Mouse (Mus musculus) cerebellum, postnatal 25 days (tissue): ENCODE results near the gene Gle1.

Experiments
- DNase-seq, 2 experiments: peaks; one replicate each; pipeline ENCODE4 v3.0.0; 2021; ENCODE audit warnings: mixed read lengths in 2 of 2

Gene Gle1

DNA sequence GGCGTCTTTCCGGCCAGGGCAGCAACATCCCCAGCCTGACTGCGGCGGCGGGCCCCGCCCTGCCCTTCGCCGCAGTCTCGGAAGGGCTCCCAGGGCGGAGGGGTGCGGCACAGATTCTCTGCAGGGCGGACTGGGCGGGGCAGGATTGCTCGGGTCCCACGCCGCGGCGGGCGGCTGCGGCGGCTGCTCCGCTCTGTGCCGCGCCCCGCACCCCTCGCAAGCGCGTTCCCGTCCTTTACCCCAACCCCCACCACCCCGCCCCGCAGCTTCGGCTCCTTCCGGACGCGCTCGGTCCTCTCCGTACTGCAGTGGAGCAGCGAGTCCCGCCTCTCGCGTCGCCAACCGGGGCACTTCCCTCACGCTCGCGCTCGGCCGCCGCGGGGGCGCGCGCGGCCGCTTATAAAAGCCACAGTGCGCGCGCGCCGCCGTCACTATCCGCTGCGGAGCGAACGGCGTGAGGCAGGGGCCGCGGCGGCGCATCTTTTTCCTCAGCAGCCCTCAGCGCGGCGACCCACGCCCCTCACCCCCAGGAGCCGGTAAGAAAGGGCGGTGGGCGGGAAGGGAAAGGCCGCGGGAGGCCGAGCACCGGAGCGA is 30.1 kb downstream of the Gle1 start, which contains the start of gene Sptan1:
TSS of gene Sptan1 (plus strand) at position 311 of the 594 bp plus-strand sequence.
- DNase-seq: peak; percentile 99 to 100

DNA sequence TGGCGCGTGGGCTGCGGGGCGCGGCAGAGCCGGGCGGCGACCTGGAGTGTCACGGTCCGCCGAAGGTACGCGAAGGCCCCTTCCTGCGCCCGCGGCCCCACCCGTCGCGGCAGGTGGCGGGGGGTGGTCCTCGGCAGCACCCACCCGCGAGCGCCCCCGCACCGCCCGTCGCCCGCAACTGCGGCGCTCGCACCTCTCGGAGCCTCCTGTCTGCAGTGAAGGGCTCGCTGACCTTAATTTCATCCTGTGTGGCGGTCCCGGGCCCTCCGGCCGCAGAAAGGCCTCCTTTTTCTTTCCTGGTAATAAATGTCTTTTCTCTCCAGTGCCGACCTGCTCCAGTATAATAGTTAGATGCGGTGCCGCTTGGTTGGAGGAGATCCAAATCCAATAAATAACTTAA is 30.7 kb downstream of the Gle1 start:
- peak in 1 of 2 experiments; percentile 76 for DNase-seq

DNA sequence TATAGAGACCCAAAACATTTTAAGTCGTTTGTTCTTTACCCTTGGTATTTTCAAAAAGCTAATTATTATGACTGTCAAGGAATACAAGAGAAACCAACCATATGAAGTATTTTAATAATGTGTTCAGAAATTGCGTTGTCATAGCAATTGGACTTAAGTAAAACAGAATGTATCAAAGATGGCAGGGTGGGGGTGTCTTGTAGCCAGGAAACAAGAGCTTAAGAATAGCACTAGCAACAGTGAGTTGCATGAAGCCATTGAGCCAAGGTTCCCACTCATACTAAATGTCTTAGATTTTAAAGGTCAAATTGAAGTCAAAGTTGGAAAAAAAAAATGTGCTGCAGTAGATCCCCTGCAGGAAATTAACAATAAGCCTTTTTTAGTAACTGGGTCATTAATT is 31.6 kb downstream of the Gle1 start:
- DNase-seq: no peak

DNA sequence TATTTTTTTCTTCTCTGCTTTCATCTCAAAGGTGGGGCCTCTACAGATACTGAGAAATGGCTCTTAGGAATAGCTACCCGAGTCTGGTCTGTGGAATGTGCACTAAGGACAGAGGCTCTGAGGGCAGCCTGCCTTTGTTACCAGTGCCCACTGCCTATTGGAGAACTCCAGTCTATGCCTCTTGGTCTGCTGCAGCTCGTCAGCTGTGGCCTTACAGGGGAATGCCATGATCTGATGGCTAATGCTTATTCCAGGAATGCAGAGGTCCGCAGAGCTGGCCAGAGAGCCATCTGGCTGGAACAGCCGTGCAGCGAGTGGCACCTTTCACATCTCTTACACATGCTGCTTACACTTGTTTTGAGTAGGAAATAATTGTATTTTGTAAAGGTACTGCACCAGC is 32.5 kb downstream of the Gle1 start:
- peak in 1 of 2 experiments; percentile 35 for DNase-seq

DNA sequence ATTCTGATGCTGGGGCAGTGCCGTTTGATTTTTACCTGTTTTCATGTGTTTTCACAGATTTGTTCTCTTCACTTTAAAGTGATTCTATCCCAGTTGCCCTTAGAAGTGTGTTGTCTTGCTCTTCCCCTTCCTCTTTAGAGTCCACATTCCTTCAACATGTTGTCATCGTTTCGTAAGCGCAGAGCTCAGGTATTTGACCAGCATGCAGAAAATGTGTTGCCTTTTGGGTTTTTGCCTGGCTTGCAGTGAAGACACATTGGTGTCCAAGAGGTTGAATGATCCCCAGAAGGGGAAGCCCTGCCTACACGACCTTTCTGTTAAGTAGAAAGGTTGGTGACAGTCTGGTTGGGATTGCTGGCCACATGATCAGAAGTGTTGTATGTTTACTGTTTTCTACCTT is 33.4 kb downstream of the Gle1 start:
- no peak for DNase-seq

DNA sequence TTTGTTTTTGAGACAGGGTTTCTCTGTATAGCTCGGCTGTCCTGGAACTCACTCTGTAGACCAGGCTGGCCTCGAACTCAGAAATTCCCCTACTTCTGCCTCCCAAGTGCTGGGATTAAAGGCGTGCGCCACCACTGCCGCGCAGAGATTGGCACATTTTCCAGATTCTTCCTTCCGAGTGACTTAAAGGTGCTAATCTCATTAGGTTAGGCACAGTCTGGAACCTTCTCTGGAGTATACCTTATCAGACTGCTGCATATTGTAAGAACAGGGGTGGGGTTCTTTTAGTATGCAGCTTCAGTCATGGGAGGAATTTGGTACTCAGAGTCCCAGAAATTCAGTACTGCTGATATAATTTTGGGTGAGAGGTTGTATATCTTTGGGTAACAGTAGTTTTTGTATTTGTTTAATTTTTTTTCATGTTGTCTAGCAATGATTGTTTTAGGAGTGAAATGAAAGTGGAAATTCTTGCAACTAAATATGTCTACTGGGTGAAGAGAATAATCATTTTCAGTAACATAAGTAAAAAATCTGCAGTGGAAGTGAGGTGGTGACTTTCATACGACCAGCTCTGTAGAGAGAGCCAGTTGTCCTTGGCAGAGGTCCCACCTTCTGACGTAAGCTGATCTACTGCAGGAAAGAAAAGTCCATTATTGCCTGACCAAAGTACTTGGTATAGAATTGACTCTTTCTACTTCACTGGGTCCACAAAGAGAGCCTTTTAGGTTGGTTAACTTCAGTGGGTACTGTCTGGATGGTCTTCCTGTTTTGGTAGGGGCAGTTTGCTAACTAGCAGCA is 36.8 kb downstream of the Gle1 start:
- DNase-seq: peak; percentile 69 to 85

DNA sequence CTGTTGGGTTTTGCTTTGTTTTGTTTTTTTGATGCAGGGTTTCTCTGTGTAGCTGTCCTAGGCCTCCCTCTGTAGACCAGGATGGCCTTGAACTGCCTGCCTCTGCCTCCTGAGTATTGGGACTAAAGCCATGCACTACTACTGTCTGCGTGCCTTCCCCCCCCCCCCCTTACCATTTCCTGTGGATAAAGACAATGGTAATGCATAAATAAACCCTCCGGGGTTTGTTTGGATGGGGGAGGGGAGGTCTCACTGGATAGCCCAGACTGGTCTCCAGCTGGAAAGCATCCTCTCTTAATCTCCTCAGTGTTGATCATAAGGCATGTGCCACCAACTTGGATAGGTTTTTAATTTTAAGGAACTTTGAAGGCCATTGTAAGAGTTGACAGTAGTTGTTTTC is 38.3 kb downstream of the Gle1 start:
- DNase-seq: no peak

DNA sequence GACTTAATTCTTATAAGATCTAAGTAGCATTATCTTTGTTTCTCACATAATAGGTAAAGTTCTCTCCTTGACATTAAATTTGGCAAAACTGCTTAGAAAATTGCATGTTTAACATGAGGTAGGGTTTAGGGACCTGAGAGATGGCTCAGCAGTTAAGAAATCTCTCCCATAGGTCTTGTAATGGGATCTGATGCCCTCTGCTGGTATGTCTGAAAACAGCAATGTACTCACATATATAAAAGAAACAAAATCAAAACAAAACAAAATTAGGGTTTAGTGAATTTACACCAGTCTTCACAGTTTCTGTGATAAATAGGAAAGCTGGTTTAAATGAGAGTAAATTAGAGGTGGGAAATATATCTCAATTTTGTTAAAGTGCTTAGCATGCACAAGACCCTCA is 42.1 kb downstream of the Gle1 start:
- peak in 1 of 2 experiments; percentile 63 for DNase-seq

DNA sequence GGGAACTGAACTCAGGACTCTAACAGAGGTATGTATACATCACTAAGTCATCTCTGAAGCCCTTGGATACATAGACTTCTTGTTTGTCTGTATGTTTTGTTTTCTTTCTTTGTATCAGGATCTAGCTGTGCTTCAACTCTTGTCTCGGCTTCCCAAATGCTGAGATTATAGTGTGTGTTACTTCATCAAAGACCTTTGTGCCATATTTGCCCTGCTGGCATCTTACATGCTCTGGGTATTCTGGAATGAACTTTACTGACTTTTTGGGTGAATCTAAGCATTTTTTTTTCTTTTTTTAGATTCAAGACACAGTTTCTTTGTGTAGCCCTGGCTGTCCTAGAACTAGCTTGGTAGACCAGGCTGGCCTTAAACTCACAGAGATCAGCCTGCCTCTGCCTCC is 45.4 kb downstream of the Gle1 start:
- DNase-seq: no peak

DNA sequence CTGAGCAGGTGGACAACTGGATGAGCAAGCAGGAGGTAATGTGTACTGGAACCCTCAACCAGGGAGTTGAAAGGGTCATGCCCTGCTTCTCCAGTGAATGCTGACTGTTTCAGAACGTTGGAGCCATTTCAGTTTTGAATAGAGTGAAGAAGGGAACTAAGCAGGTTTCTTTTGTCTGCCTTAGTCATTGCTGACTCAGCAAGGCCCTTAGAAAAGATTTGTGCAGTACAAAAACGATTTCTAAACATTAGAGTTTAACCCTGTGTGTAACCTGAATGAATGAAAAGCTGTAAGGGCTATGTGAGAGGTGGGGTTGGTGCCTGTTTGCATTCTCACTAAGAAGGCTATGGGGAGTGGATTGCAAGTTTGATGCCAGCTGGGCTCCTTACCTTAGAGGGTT is 56.7 kb downstream of the Gle1 start:
- no peak for DNase-seq

DNA sequence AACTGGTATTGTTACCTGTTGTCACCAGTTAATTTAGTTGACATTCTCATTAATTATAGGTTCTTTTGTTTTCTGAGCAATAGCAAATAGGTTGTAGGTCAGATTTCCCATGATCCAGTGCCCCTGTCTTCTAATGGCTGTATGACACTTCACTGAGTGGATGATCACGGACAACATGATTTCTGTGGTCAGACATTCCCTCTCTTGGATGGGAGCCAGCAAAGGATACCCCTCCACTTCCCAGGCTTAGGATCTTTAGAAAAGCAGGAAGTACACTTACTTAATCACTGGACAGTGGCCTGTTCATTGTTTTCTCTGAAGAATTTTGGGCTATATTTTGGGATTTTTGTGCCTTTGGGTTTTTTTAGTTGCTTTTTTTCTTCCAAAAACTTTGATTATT is 73.9 kb downstream of the Gle1 start:
- no peak for DNase-seq
